Mouse (Mus musculus) myocyte (in vitro differentiated cells): ENCODE data around the gene 4930455H04Rik.

Experiments used
- CEBPB ChIP-seq: IDR thresholded peaks from 2 replicates; pipeline ENCODE4 v1.6.1; 2011; ENCODE audit warnings: mild to moderate bottlenecking, moderate library complexity; ENCODE audit not compliant: poor library complexity, insufficient read depth, severe bottlenecking
- E2F4 ChIP-seq: IDR thresholded peaks from one replicate; pipeline ENCODE4 v1.6.1; 2011; ENCODE audit warnings: mild to moderate bottlenecking, control low read depth, moderate library complexity; ENCODE audit not compliant: insufficient read depth
- POLR2A ChIP-seq: IDR thresholded peaks from one replicate; pipeline ENCODE4 v1.6.1; 2011; ENCODE audit warnings: low read depth, mild to moderate bottlenecking, control low read depth, moderate library complexity; ENCODE audit not compliant: insufficient read length
- POLR2AphosphoS2 ChIP-seq: IDR thresholded peaks from one replicate; pipeline ENCODE4 v1.6.1; 2011; ENCODE audit warnings: low read depth, control low read depth; ENCODE audit not compliant: insufficient read length
- USF1 ChIP-seq: IDR thresholded peaks from one replicate; pipeline ENCODE4 v1.6.1; 2011; ENCODE audit warnings: low read depth, mild to moderate bottlenecking, control low read depth, moderate library complexity

GRCm38 (mm10) chr3:116936934-116937691 lies 31.0 kb upstream of the 4930455H04Rik start:
- TF ChIP-seq POLR2AphosphoS2 (no peak), POLR2A (no peak), E2F4 (no peak), USF1 (no peak), CEBPB (no peak)
